Mouse (Mus musculus): ENCODE measurements at regions not wholly inside any gene's neighbourhood (a gene's known extent, or its start where the extent isn't known, plus 50 kb on each side); places are given as distances from the start of the nearest gene placed in this dataset.

DNA sequence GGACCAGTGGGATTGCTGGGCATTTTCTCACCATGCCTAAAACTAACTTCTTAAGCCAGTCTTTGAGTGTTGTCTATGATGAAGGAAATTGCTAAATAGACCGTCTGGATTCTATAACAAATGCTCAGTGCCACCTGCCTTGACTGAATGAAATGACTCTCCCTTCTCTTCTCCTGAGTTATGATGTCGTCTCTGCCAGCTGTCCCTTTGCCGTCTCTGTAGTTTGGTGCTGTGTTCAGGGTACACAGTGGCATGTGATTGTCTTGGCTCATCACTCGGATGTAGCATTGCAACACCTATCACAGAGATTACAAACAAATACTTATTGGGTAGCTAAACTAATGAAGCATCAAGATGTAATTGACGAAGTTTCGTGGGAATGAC lies 331.3 kb downstream of the Sorl1 start:
- TF ChIP-seq CTCF (IDR thresholded peaks at IDR 0.05; ENCODE audit: low read depth, low read length) (no peak), TAL1 (conservative IDR thresholded peaks at IDR 0.05; ENCODE audit: low read depth, low read length) (no peak), POLR2AphosphoS5 (IDR thresholded peaks at IDR 0.05; ENCODE audit: insufficient replicate concordance, low read depth, low read length) (no peak)

Measured in G1E (cell line).